Mouse (Mus musculus): Measurements from ENCODE around the gene Dclk1. TPM values are rescaled to one million over a fixed set of nuclear protein-coding genes. Genes with fewer than 3 reads are reported as not detected.

The Dclk1 gene
- total RNA-seq, 2 experiments from 2014 or later: 871 to 963 TPM

- H3K27ac ChIP-seq: no peak overlapping the region
- TF ChIP-seq CTCF (IDR thresholded peaks at IDR 0.05): no peak
- intact Hi-C loops (cut with DNase I): no loop called here
- DNase-seq (ENCODE audit: extremely low spot score in 1 of 2, low spot score in 2 of 2): no peak
- H3K4me3 ChIP-seq: no peak overlapping the region
Measured at GRCm38 (mm10) chr3:55587434-55587971, 345.3 kb downstream of the Dclk1 start.

- DNase-seq (ENCODE audit: extremely low spot score in 1 of 2, low spot score in 2 of 2): no peak
- intact Hi-C loops (cut with DNase I): no loop called here
- Histone ChIP-seq H3K4me3 (no peak overlapping the region), H3K27ac (no peak overlapping the region)
- no peak for TF ChIP-seq CTCF (IDR thresholded peaks at IDR 0.05)
Measured at GRCm38 (mm10) chr3:55587972-55588946, 346.1 kb downstream of the Dclk1 start.

Other genes with a start within 250 kb of the Dclk1 start
- 1 to 10 TPM; 2.0 to 2.2 TPM for gene Ccna1, start 186.9 kb upstream of the Dclk1 start, total RNA-seq (2021)
- 10 to 100 TPM; 29.8 to 30.3 TPM for gene Spg20, start 130.3 kb upstream of the Dclk1 start, total RNA-seq (2021)
- under 1 TPM; 0.16 to 0.28 TPM for gene Ccdc169, start 105.0 kb upstream of the Dclk1 start, total RNA-seq (2021)
- not detected for gene Sohlh2, start 60.3 kb upstream of the Dclk1 start, total RNA-seq (2021)
- gene Gm21954, start 229.8 kb downstream of the Dclk1 start, total RNA-seq (2021): not detected